Mouse (Mus musculus): ENCODE measurements around the gene Cab39. TPM values are rescaled to one million over a fixed set of nuclear protein-coding genes. Genes with fewer than 3 reads are reported as not detected.

Gene Cab39
- polyA plus RNA-seq, 1 experiment: 127 TPM

- peaks cover 10% of the 10 kb centered on the region; the same call in 1 of the 2 replicates for H3K4me1 ChIP-seq (ENCODE audit: control insufficient read depth, insufficient read depth, low read length)
- TF ChIP-seq CTCF (IDR thresholded peaks at IDR 0.05; ENCODE audit: borderline replicate concordance, insufficient read depth, low read depth, low read length) (no peak), POLR2A (IDR thresholded peaks at IDR 0.05; ENCODE audit: borderline replicate concordance, insufficient read depth, low read length) (no peak)
- no peaks in the 10 kb centered on the region for H3K27me3 ChIP-seq (ENCODE audit: control insufficient read depth, insufficient read depth, low read length)
- 89% methylated on average over 6 of the region's 6 CpGs for WGBS
- no peak overlapping the region for H3K27ac ChIP-seq (ENCODE audit: insufficient read depth, low read length)
- DNase-seq: no peak
- no peak overlapping the region for H3K4me3 ChIP-seq (replicated peaks; ENCODE audit: insufficient read depth, low read depth, low read length)
Observed at GRCm38 (mm10) chr1:85818121-85818520, 24.9 kb downstream of the Cab39 start.

GRCm38 (mm10) chr1:85819695-85820094 is 26.5 kb downstream of the Cab39 start:
- DNase-seq: no peak
- Histone ChIP-seq H3K4me1 (ENCODE audit: control insufficient read depth, insufficient read depth, low read length) (peaks cover 6% of the 10 kb centered on the region; the same call in 1 of the 2 replicates), H3K4me3 (replicated peaks; ENCODE audit: insufficient read depth, low read depth, low read length) (no peak overlapping the region), H3K27ac (ENCODE audit: insufficient read depth, low read length) (no peak overlapping the region), H3K27me3 (ENCODE audit: control insufficient read depth, insufficient read depth, low read length) (no peaks in the 10 kb centered on the region)
- TF ChIP-seq POLR2A (IDR thresholded peaks at IDR 0.05; ENCODE audit: borderline replicate concordance, insufficient read depth, low read length) (no peak), CTCF (IDR thresholded peaks at IDR 0.05; ENCODE audit: borderline replicate concordance, insufficient read depth, low read depth, low read length) (no peak)
- WGBS: 100% methylated on average over 1 of the region's 1 CpGs

GRCm38 (mm10) chr1:85822239-85822638 is 29.0 kb downstream of the Cab39 start:
- Histone ChIP-seq H3K4me1 (ENCODE audit: control insufficient read depth, insufficient read depth, low read length) (peaks cover 6% of the 10 kb centered on the region; the same call in 1 of the 2 replicates), H3K4me3 (replicated peaks; ENCODE audit: insufficient read depth, low read depth, low read length) (no peak overlapping the region), H3K27me3 (ENCODE audit: control insufficient read depth, insufficient read depth, low read length) (no peaks in the 10 kb centered on the region), H3K27ac (ENCODE audit: insufficient read depth, low read length) (peak overlapping the region; percentile 43; the same call in 1 of the 2 replicates)
- DNase-seq: peak in 1 of 2 experiments; percentile 12
- WGBS: 39% methylated on average over 8 of the region's 8 CpGs
- TF ChIP-seq CTCF (IDR thresholded peaks at IDR 0.05; ENCODE audit: borderline replicate concordance, insufficient read depth, low read depth, low read length) (no peak), POLR2A (IDR thresholded peaks at IDR 0.05; ENCODE audit: borderline replicate concordance, insufficient read depth, low read length) (no peak)

- no peak overlapping the region for H3K4me3 ChIP-seq (replicated peaks; ENCODE audit: insufficient read depth, low read depth, low read length)
- H3K27ac ChIP-seq (ENCODE audit: insufficient read depth, low read length): no peak overlapping the region
- DNase-seq: no peak
- H3K4me1 ChIP-seq (ENCODE audit: control insufficient read depth, insufficient read depth, low read length): peaks cover 6% of the 10 kb centered on the region; the same call in 1 of the 2 replicates
- no peak for TF ChIP-seq CTCF (IDR thresholded peaks at IDR 0.05; ENCODE audit: borderline replicate concordance, insufficient read depth, low read depth, low read length)
- TF ChIP-seq POLR2A (IDR thresholded peaks at IDR 0.05; ENCODE audit: borderline replicate concordance, insufficient read depth, low read length): no peak
- no peaks in the 10 kb centered on the region for H3K27me3 ChIP-seq (ENCODE audit: control insufficient read depth, insufficient read depth, low read length)
- 69% methylated on average over 3 of the region's 3 CpGs for WGBS
Observed at GRCm38 (mm10) chr1:85824905-85825304, 31.7 kb downstream of the Cab39 start.

- no peak overlapping the region for H3K4me3 ChIP-seq (replicated peaks; ENCODE audit: insufficient read depth, low read depth, low read length)
- no peak overlapping the region for H3K27ac ChIP-seq (ENCODE audit: insufficient read depth, low read length)
- DNase-seq: no peak
- 71% methylated on average over 5 of the region's 5 CpGs for WGBS
- H3K4me1 ChIP-seq (ENCODE audit: control insufficient read depth, insufficient read depth, low read length): 0 out of 2 replicates have a peak, but pooled peaks cover 3% of the 10 kb centered on the region
- TF ChIP-seq POLR2A (IDR thresholded peaks at IDR 0.05; ENCODE audit: borderline replicate concordance, insufficient read depth, low read length): no peak
- TF ChIP-seq CTCF (IDR thresholded peaks at IDR 0.05; ENCODE audit: borderline replicate concordance, insufficient read depth, low read depth, low read length): no peak
- no peaks in the 10 kb centered on the region for H3K27me3 ChIP-seq (ENCODE audit: control insufficient read depth, insufficient read depth, low read length)
Observed at GRCm38 (mm10) chr1:85827166-85827565, 33.9 kb downstream of the Cab39 start.

GRCm38 (mm10) chr1:85829016-85829415 is 35.8 kb downstream of the Cab39 start:
- Histone ChIP-seq H3K27ac (ENCODE audit: insufficient read depth, low read length) (no peak overlapping the region), H3K4me3 (replicated peaks; ENCODE audit: insufficient read depth, low read depth, low read length) (no peak overlapping the region), H3K4me1 (ENCODE audit: control insufficient read depth, insufficient read depth, low read length) (no peaks in the 10 kb centered on the region), H3K27me3 (ENCODE audit: control insufficient read depth, insufficient read depth, low read length) (no peaks in the 10 kb centered on the region)
- no peak for TF ChIP-seq CTCF (IDR thresholded peaks at IDR 0.05; ENCODE audit: borderline replicate concordance, insufficient read depth, low read depth, low read length)
- no peak for TF ChIP-seq POLR2A (IDR thresholded peaks at IDR 0.05; ENCODE audit: borderline replicate concordance, insufficient read depth, low read length)
- DNase-seq: no peak
- WGBS: 85% methylated on average over 1 of the region's 1 CpGs

GRCm38 (mm10) chr1:85838056-85838455 is 44.8 kb downstream of the Cab39 start:
- Histone ChIP-seq H3K4me1 (ENCODE audit: control insufficient read depth, insufficient read depth, low read length) (peaks cover 3% of the 10 kb centered on the region), H3K27me3 (ENCODE audit: control insufficient read depth, insufficient read depth, low read length) (no peaks in the 10 kb centered on the region), H3K4me3 (replicated peaks; ENCODE audit: insufficient read depth, low read depth, low read length) (no peak overlapping the region), H3K27ac (ENCODE audit: insufficient read depth, low read length) (no peak overlapping the region)
- WGBS: 70% methylated on average over 4 of the region's 4 CpGs
- no peak for DNase-seq
- TF ChIP-seq POLR2A (IDR thresholded peaks at IDR 0.05; ENCODE audit: borderline replicate concordance, insufficient read depth, low read length) (no peak), CTCF (IDR thresholded peaks at IDR 0.05; ENCODE audit: borderline replicate concordance, insufficient read depth, low read depth, low read length) (no peak)

DNA sequence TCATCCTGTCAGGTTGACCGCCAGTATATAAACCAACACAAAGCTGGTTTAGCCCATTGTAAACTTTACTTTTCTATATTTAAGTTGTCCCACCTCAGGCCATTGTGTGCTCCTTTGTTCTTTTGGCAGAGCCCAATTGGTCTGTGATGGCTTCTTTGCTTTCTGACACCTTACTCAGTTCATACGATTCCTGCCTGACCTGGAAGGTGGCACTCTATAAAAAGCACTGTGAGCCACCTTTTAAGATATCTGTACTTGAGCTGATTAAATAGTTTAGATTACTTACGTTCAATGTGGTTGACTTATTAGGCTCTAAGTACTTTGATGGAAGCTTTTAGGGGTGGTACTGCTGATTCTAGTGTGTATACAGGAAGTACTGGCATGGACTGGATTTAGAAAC is 46.1 kb downstream of the Cab39 start:
- DNase-seq: no peak
- Histone ChIP-seq H3K4me3 (replicated peaks; ENCODE audit: insufficient read depth, low read depth, low read length) (no peak overlapping the region), H3K27ac (ENCODE audit: insufficient read depth, low read length) (no peak overlapping the region), H3K27me3 (ENCODE audit: control insufficient read depth, insufficient read depth, low read length) (no peaks in the 10 kb centered on the region), H3K4me1 (ENCODE audit: control insufficient read depth, insufficient read depth, low read length) (peaks cover 6% of the 10 kb centered on the region)
- no peak for TF ChIP-seq POLR2A (IDR thresholded peaks at IDR 0.05; ENCODE audit: borderline replicate concordance, insufficient read depth, low read length)
- WGBS: 91% methylated on average over 3 of the region's 3 CpGs
